Mouse (Mus musculus): ENCODE data around the gene Ldb2. TPM values are rescaled to one million over a fixed set of nuclear protein-coding genes. Genes with fewer than 3 reads are reported as not detected.

The Ldb2 gene
- polyA plus RNA-seq, 1 experiment from 2014 or later, result 41.0 TPM

GRCm38 (mm10) chr5:44593522-44594218, 205.8 kb downstream of the Ldb2 start:
- Histone ChIP-seq H3K4me1 (ENCODE audit: control insufficient read depth, insufficient read depth, low read depth, low read length) (peaks cover 4% of the 10 kb centered on the region; the same call in 1 of the 2 replicates), H3K9me3 (ENCODE audit: control insufficient read depth, low read length) (no peaks in the 10 kb centered on the region), H3K27ac (ENCODE audit: low read depth, low read length) (peak overlapping the region; percentile 69), H3K4me3 (ENCODE audit: low read length) (no peak overlapping the region), H3K4me2 (ENCODE audit: low read length) (peak overlapping the region; percentile 1), H3K36me3 (ENCODE audit: control insufficient read depth, insufficient read depth, low read length) (no peaks in the 10 kb centered on the region), H3K27me3 (replicated peaks; ENCODE audit: control insufficient read depth, insufficient read depth, low read length) (no peaks in the 10 kb centered on the region; the same call in 1 of the 2 replicates), H3K9ac (ENCODE audit: low read depth, low read length) (no peak overlapping the region)
- 54% methylated on average over 15 of the region's 15 CpGs for WGBS
- peak; percentile 52; the same call in 1 of the 2 replicates for ATAC-seq

DNA sequence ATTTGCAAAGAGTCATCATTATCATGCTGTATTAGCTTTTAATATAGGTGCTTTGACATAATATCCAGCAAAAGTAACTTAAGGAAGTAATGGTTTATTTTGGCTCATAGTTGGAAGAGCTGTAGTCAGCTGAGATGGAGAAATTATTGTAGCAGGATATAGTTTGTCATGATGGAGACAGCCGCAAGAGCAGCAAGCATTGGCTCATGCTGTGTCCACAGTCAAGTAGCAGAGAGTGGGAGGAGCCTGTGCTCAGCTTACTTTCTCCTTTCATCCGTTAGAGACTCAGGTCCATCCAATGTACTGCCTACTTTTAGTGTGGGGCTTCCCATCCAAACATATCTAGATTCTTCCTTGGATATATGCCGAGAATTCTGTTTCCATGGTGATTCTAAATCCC, 208.7 kb downstream of the Ldb2 start:
- Histone ChIP-seq H3K27ac (ENCODE audit: low read depth, low read length) (no peak overlapping the region), H3K36me3 (ENCODE audit: control insufficient read depth, insufficient read depth, low read length) (no peaks in the 10 kb centered on the region), H3K9ac (ENCODE audit: low read depth, low read length) (no peak overlapping the region), H3K27me3 (replicated peaks; ENCODE audit: control insufficient read depth, insufficient read depth, low read length) (no peaks in the 10 kb centered on the region; the same call in 1 of the 2 replicates), H3K4me1 (ENCODE audit: control insufficient read depth, insufficient read depth, low read depth, low read length) (peaks cover 4% of the 10 kb centered on the region; the same call in 1 of the 2 replicates), H3K4me3 (ENCODE audit: low read length) (no peak overlapping the region), H3K9me3 (ENCODE audit: control insufficient read depth, low read length) (no peaks in the 10 kb centered on the region), H3K4me2 (ENCODE audit: low read length) (no peak overlapping the region)
- no peak for ATAC-seq
- WGBS, result 65% methylated on average over 3 of the region's 3 CpGs

DNA sequence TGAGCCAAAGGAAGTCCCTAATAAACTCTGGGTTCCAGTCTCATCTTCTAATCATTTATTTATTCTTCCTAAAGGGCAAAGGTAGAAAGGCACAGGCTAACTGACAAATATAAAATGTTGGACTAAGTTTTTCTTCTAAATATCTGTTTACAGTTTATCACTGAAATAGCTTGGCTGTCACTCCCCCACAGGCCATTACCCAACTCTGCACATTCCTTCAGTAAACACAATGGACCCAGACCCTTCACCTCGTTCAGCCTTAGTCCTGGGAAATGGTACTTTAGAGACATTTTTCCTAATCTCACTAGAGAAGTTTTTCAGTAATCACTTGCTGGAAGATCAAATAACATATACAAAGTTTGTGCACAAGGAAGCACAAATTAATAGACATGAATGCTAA, 210.2 kb downstream of the Ldb2 start:
- WGBS, result 33% methylated on average over 1 of the region's 1 CpGs
- Histone ChIP-seq H3K4me2 (ENCODE audit: low read length) (no peak overlapping the region), H3K9me3 (ENCODE audit: control insufficient read depth, low read length) (no peaks in the 10 kb centered on the region), H3K4me3 (ENCODE audit: low read length) (no peak overlapping the region), H3K36me3 (ENCODE audit: control insufficient read depth, insufficient read depth, low read length) (no peaks in the 10 kb centered on the region), H3K27ac (ENCODE audit: low read depth, low read length) (no peak overlapping the region), H3K27me3 (replicated peaks; ENCODE audit: control insufficient read depth, insufficient read depth, low read length) (no peaks in the 10 kb centered on the region; the same call in 1 of the 2 replicates), H3K4me1 (ENCODE audit: control insufficient read depth, insufficient read depth, low read depth, low read length) (peaks cover 4% of the 10 kb centered on the region; the same call in 1 of the 2 replicates), H3K9ac (ENCODE audit: low read depth, low read length) (no peak overlapping the region)
- no peak for ATAC-seq

DNA sequence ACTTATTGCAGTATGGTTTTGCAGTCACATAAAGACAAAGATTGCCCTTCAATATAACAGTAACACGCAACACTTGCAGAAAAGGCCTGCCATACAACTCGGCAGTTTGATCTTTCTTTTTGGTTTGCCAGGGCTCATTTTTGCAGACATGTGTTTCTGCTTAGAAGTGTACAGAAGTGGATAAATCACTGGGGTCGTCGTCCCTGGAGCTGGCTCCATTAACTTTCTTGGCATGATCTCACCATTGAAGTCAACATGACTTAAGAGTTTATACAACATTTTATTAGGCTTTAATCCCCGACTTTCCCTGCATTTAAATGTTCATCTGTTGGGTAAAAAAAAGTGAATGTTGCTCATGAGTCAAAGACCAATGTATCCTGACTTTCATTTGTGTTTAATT, 212.9 kb downstream of the Ldb2 start:
- H3K4me1 ChIP-seq (ENCODE audit: control insufficient read depth, insufficient read depth, low read depth, low read length), result no peaks in the 10 kb centered on the region
- no peaks in the 10 kb centered on the region for H3K9me3 ChIP-seq (ENCODE audit: control insufficient read depth, low read length)
- no peak for ATAC-seq
- H3K9ac ChIP-seq (ENCODE audit: low read depth, low read length), result no peak overlapping the region
- no peak overlapping the region for H3K4me2 ChIP-seq (ENCODE audit: low read length)
- H3K4me3 ChIP-seq (ENCODE audit: low read length), result no peak overlapping the region
- H3K27me3 ChIP-seq (replicated peaks; ENCODE audit: control insufficient read depth, insufficient read depth, low read length), result no peaks in the 10 kb centered on the region; the same call in 1 of the 2 replicates
- WGBS, result 58% methylated on average over 5 of the region's 5 CpGs
- H3K36me3 ChIP-seq (ENCODE audit: control insufficient read depth, insufficient read depth, low read length), result no peaks in the 10 kb centered on the region
- no peak overlapping the region for H3K27ac ChIP-seq (ENCODE audit: low read depth, low read length)

- peak; percentile 58; the same call in 1 of the 2 replicates for ATAC-seq
- Histone ChIP-seq H3K9me3 (ENCODE audit: control insufficient read depth, low read length) (no peaks in the 10 kb centered on the region), H3K27me3 (replicated peaks; ENCODE audit: control insufficient read depth, insufficient read depth, low read length) (no peaks in the 10 kb centered on the region), H3K4me2 (ENCODE audit: low read length) (no peak overlapping the region), H3K4me3 (ENCODE audit: low read length) (no peak overlapping the region), H3K4me1 (ENCODE audit: control insufficient read depth, insufficient read depth, low read depth, low read length) (no peaks in the 10 kb centered on the region), H3K36me3 (ENCODE audit: control insufficient read depth, insufficient read depth, low read length) (no peaks in the 10 kb centered on the region), H3K9ac (ENCODE audit: low read depth, low read length) (no peak overlapping the region), H3K27ac (ENCODE audit: low read depth, low read length) (no peak overlapping the region; the same call in 1 of the 2 replicates)
- 52% methylated on average over 10 of the region's 10 CpGs for WGBS
Measured at GRCm38 (mm10) chr5:44579899-44580459, 219.5 kb downstream of the Ldb2 start.

DNA sequence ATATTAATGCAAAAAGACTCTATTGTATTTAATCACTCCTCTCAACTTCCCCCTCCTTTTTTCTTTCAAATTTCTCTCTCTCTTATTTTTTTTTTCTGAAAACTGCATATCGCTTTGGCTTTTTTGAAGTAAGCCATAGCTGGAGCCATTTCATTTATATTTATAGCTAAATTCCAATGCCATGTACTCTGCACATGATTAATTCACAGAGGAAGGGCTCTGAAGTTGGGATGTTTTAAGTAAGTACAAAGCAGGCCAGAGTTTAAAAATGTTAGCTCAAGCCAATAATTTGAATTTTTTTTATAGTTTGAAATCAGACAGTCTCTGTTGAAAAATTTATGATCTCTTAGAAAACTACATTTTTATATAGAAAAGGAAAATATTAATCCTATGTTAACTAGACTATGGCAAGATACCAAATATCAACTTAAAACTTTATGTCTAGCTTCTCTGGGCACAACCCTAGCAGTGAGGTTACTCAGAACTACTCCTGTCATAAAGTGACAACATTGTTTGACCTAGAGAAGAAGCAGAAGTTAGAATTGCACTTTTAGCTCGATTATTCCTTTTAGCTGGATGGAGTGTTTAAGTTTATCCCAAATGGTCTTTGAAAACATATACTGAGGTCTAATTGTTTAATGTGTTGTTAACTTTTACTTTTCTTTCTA, 222.7 kb downstream of the Ldb2 start:
- no peak overlapping the region for H3K4me3 ChIP-seq (ENCODE audit: low read length)
- 77% methylated on average over 2 of the region's 2 CpGs for WGBS
- no peaks in the 10 kb centered on the region for H3K4me1 ChIP-seq (ENCODE audit: control insufficient read depth, insufficient read depth, low read depth, low read length)
- no peak overlapping the region for H3K27ac ChIP-seq (ENCODE audit: low read depth, low read length)
- H3K9ac ChIP-seq (ENCODE audit: low read depth, low read length), result no peak overlapping the region
- no peaks in the 10 kb centered on the region for H3K36me3 ChIP-seq (ENCODE audit: control insufficient read depth, insufficient read depth, low read length)
- H3K27me3 ChIP-seq (replicated peaks; ENCODE audit: control insufficient read depth, insufficient read depth, low read length), result no peaks in the 10 kb centered on the region
- no peak overlapping the region for H3K4me2 ChIP-seq (ENCODE audit: low read length)
- no peaks in the 10 kb centered on the region for H3K9me3 ChIP-seq (ENCODE audit: control insufficient read depth, low read length)
- no peak for ATAC-seq

GRCm38 (mm10) chr5:44574681-44575080, 224.8 kb downstream of the Ldb2 start:
- Histone ChIP-seq H3K36me3 (ENCODE audit: control insufficient read depth, insufficient read depth, low read length) (no peaks in the 10 kb centered on the region), H3K4me1 (ENCODE audit: control insufficient read depth, insufficient read depth, low read depth, low read length) (no peaks in the 10 kb centered on the region), H3K27ac (ENCODE audit: low read depth, low read length) (no peak overlapping the region), H3K9ac (ENCODE audit: low read depth, low read length) (no peak overlapping the region), H3K27me3 (replicated peaks; ENCODE audit: control insufficient read depth, insufficient read depth, low read length) (no peaks in the 10 kb centered on the region), H3K4me2 (ENCODE audit: low read length) (no peak overlapping the region), H3K4me3 (ENCODE audit: low read length) (no peak overlapping the region), H3K9me3 (ENCODE audit: control insufficient read depth, low read length) (no peaks in the 10 kb centered on the region)
- no peak for ATAC-seq
- 93% methylated on average over 1 of the region's 1 CpGs for WGBS

GRCm38 (mm10) chr5:44553765-44554352, 245.6 kb downstream of the Ldb2 start:
- H3K4me2 ChIP-seq (ENCODE audit: low read length), result no peak overlapping the region
- H3K36me3 ChIP-seq (ENCODE audit: control insufficient read depth, insufficient read depth, low read length), result no peaks in the 10 kb centered on the region
- H3K27me3 ChIP-seq (replicated peaks; ENCODE audit: control insufficient read depth, insufficient read depth, low read length), result no peaks in the 10 kb centered on the region
- no peak for ATAC-seq
- H3K4me3 ChIP-seq (ENCODE audit: low read length), result no peak overlapping the region
- H3K9ac ChIP-seq (ENCODE audit: low read depth, low read length), result no peak overlapping the region
- no peaks in the 10 kb centered on the region for H3K9me3 ChIP-seq (ENCODE audit: control insufficient read depth, low read length)
- no peaks in the 10 kb centered on the region; the same call in 1 of the 2 replicates for H3K4me1 ChIP-seq (ENCODE audit: control insufficient read depth, insufficient read depth, low read depth, low read length)
- no peak overlapping the region for H3K27ac ChIP-seq (ENCODE audit: low read depth, low read length)
- 87% methylated on average over 11 of the region's 11 CpGs for WGBS

DNA sequence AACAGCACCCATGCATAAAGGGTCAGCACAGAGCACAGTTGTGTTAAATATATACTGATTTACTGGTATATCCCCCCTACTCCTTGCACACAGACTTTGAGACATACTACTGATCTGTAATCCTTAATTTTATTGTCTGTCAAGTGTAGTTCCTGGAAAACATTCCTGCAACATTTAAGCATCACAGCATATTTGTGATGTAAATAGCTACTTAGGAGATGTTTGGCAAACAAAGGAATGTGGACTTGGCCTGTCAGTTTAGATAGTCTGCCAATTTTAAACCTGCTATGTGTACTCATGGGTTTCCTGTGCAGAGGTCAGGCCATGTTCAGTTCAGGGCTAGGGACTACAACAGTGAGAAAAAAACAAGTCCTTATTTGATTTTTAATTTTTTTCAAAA, 246.3 kb downstream of the Ldb2 start:
- no peak overlapping the region for H3K27ac ChIP-seq (ENCODE audit: low read depth, low read length)
- no peaks in the 10 kb centered on the region for H3K9me3 ChIP-seq (ENCODE audit: control insufficient read depth, low read length)
- H3K36me3 ChIP-seq (ENCODE audit: control insufficient read depth, insufficient read depth, low read length), result no peaks in the 10 kb centered on the region
- H3K9ac ChIP-seq (ENCODE audit: low read depth, low read length), result no peak overlapping the region
- no peak for ATAC-seq
- no peaks in the 10 kb centered on the region for H3K27me3 ChIP-seq (replicated peaks; ENCODE audit: control insufficient read depth, insufficient read depth, low read length)
- H3K4me3 ChIP-seq (ENCODE audit: low read length), result no peak overlapping the region
- H3K4me1 ChIP-seq (ENCODE audit: control insufficient read depth, insufficient read depth, low read depth, low read length), result no peaks in the 10 kb centered on the region
- H3K4me2 ChIP-seq (ENCODE audit: low read length), result no peak overlapping the region

Measured in hindbrain, embryonic 16.5 days (tissue).